ENCODE assay signal across 8 mouse cellular contexts in genomic region chr4:53354961-53355360, GRCm38 (mm10).
DNase-seq lines count a peak whose midpoint lies in the region; ATAC-seq and TF ChIP-seq lines count a peak whose summit lies in the region.

No protein-coding gene starts in this region.

- no peaks in the 10 kb centered on the region for H3K36me3 ChIP-seq in neural tube, embryonic 14.5 days (ENCODE audit: control insufficient read depth, insufficient read depth, low read length)

- H3K4me1 ChIP-seq in cerebellum, adult 2 months (ENCODE audit: control insufficient read depth, insufficient read depth, low read length) = no peaks in the 10 kb centered on the region
- H3K4me1 ChIP-seq in neural tube, embryonic 14.5 days (ENCODE audit: control insufficient read depth, insufficient read depth, low read length) = no peaks in the 10 kb centered on the region
- peaks cover 5% of the 10 kb centered on the region for H3K4me1 ChIP-seq in embryonic fibroblast, embryonic 13.5 days (ENCODE audit: control insufficient read depth, insufficient read depth, low read length)

- DNase-seq in cerebellum, adult 2 months = peak; percentile 9 to 12
- DNase-seq in cerebellum, postnatal 4 days (ENCODE audit: low spot score in 2 of 2) = no peak
- no peak for DNase-seq in neural tube, embryonic 10.5 days (ENCODE audit: extremely low spot score, low spot score)
- DNase-seq in kidney, postnatal 36 days = peak; percentile 48 to 58
- no peak for DNase-seq in spleen, postnatal 4 days (ENCODE audit: low spot score in 2 of 2)

- H3K27me3 ChIP-seq in cerebellum, adult 2 months (ENCODE audit: control insufficient read depth, insufficient read depth, low read length) = no peaks in the 10 kb centered on the region
- no peaks in the 10 kb centered on the region for H3K27me3 ChIP-seq in neural tube, embryonic 14.5 days (ENCODE audit: control insufficient read depth, insufficient read depth, low read length)

- H3K27ac ChIP-seq in cerebellum, adult 2 months (ENCODE audit: insufficient read depth, low read length) = no peak overlapping the region
- no peak overlapping the region for H3K27ac ChIP-seq in neural tube, embryonic 14.5 days (ENCODE audit: low read depth, low read length)
- no peak overlapping the region for H3K27ac ChIP-seq in embryonic fibroblast, embryonic 13.5 days (ENCODE audit: insufficient read depth, low read length)

- TF ChIP-seq CTCF in cerebellum, adult 2 months (IDR thresholded peaks at IDR 0.05; ENCODE audit: borderline replicate concordance, insufficient read depth, low read depth, low read length) = peak; percentile 46; the same call in 1 of the 2 replicates
- peak; percentile 38; the same call in 1 of the 2 replicates for TF ChIP-seq CTCF in embryonic fibroblast, embryonic 13.5 days (IDR thresholded peaks at IDR 0.05; ENCODE audit: borderline replicate concordance, insufficient read depth, low read length)

- WGBS in cerebellum, adult 2 months = 24% methylated on average over 5 of the region's 5 CpGs
- WGBS in neural tube, embryonic 14.5 days = 25% methylated on average over 5 of the region's 5 CpGs

- peak; percentile 51; the same call in 1 of the 2 replicates for ATAC-seq in neural tube, embryonic 14.5 days (ENCODE audit: low read depth)
- peak; percentile 75 for ATAC-seq in megakaryocyte-erythroid progenitor cell, adult 5-6 weeks (replicated peaks; ENCODE audit: low FRiP score, low TSS enrichment, poor library complexity, severe bottlenecking)

- H3K4me2 ChIP-seq in neural tube, embryonic 14.5 days (ENCODE audit: low read depth, low read length) = no peak overlapping the region

- no peak overlapping the region for H3K9ac ChIP-seq in neural tube, embryonic 14.5 days (replicated peaks; ENCODE audit: low read depth, low read length)

- TF ChIP-seq POLR2A in cerebellum, adult 2 months (IDR thresholded peaks at IDR 0.05; ENCODE audit: borderline replicate concordance, insufficient read depth, low read length) = no peak
- no peak for TF ChIP-seq POLR2A in embryonic fibroblast, embryonic 13.5 days (IDR thresholded peaks at IDR 0.05; ENCODE audit: low read depth, low read length)

- H3K9me3 ChIP-seq in neural tube, embryonic 14.5 days (ENCODE audit: control insufficient read depth, low read length) = no peaks in the 10 kb centered on the region

- no peak overlapping the region for H3K4me3 ChIP-seq in cerebellum, adult 2 months (replicated peaks; ENCODE audit: insufficient read depth, low read depth, low read length)
- H3K4me3 ChIP-seq in neural tube, embryonic 14.5 days (ENCODE audit: low read depth, low read length) = no peak overlapping the region
- H3K4me3 ChIP-seq in embryonic fibroblast, embryonic 13.5 days (ENCODE audit: insufficient read depth, low read length) = no peak overlapping the region

Comparison
In these comparisons a context has a peak if more than half of its experiments do, and no peak if none do; other contexts are left out.
1. DNase-seq: peak in cerebellum, adult 2 months (2 of 2) and kidney, postnatal 36 days (2 of 2); none in cerebellum, postnatal 4 days (0 of 2), neural tube, embryonic 10.5 days (single experiment) and spleen, postnatal 4 days (0 of 2).